Mouse (Mus musculus): ENCODE results near the gene Mt4.

GRCm38 (mm10) chr8:94127711-94128110 is 9.3 kb upstream of the Mt4 start:
- TF ChIP-seq POLR2A (IDR thresholded peaks at IDR 0.05; ENCODE audit: low read depth, low read length) (no peak), CTCF (IDR thresholded peaks at IDR 0.05; ENCODE audit: extremely low read depth, insufficient read length, insufficient replicate concordance, low read depth, low read length) (no peak)

Measured in small intestine, adult 2 months (tissue).